Mouse (Mus musculus) heart, embryonic 10.5 days (tissue): ENCODE data around the gene Scel. TPM values are rescaled to one million over a fixed set of nuclear protein-coding genes. Genes with fewer than 3 reads are reported as not detected.

Source experiments
- DNase-seq: peaks from one replicate; pipeline ENCODE4 v3.0.0-alpha.2; 2017; ENCODE audit warnings: low spot score
- H3K27ac ChIP-seq: fragments of 300-500 bp; sonication (generic); 2 replicates; pipeline ENCODE4 v1.5.1; 2016; ENCODE audit warnings: mild to moderate bottlenecking
- H3K27me3 ChIP-seq: fragments of 300-500 bp; sonication (generic); 2 replicates; pipeline ENCODE4 v1.6.1; 2016; ENCODE audit warnings: mild to moderate bottlenecking; ENCODE audit not compliant: poor library complexity, insufficient read depth, severe bottlenecking
- H3K36me3 ChIP-seq: fragments of 300-500 bp; sonication (generic); 2 replicates; pipeline ENCODE4 v1.6.1; 2016; ENCODE audit warnings: mild to moderate bottlenecking, moderate library complexity
- H3K4me1 ChIP-seq: fragments of 300-500 bp; sonication (generic); 2 replicates; pipeline ENCODE4 v1.6.1; 2016; ENCODE audit warnings: mild to moderate bottlenecking
- H3K4me3 ChIP-seq: fragments of 300-500 bp; sonication (generic); 2 replicates; pipeline ENCODE4 v1.5.1; 2016; ENCODE audit warnings: mild to moderate bottlenecking, moderate library complexity
- H3K9me3 ChIP-seq: fragments of 300-500 bp; sonication (generic); 2 replicates; pipeline ENCODE4 v1.6.1; 2016; ENCODE audit warnings: mild to moderate bottlenecking, moderate library complexity
- WGBS: fragments of 180-500 bp; shearing (Covaris S2); methylation state at CpG from one replicate; pipeline ENCODE4 v1.1.7; 2016; 5-methylcytosine and 5-hydroxymethylcytosine counted together
- polyA plus RNA-seq: library from polyadenylated mRNA; unstranded; fragments of >200 nt; fragmentation: Nextera tagmentation; extraction: Ambion mirVana; gene quantifications from 2 replicates; pipeline ENCODE4 v1.2.1, GENCODE M21; 2016

Gene Scel
- polyA plus RNA-seq, 1 experiment from 2014 or later, result 0.89 TPM

- Histone ChIP-seq H3K36me3 (no peaks in the 10 kb centered on the region), H3K4me3 (no peak overlapping the region), H3K4me1 (no peaks in the 10 kb centered on the region), H3K9me3 (no peaks in the 10 kb centered on the region), H3K27ac (no peak overlapping the region), H3K27me3 (no peaks in the 10 kb centered on the region)
- DNase-seq, result no peak
- WGBS, result 84% methylated on average over 8 of the region's 8 CpGs
These were observed 27.5 kb upstream of the Scel start for GRCm38 (mm10) chr14:103485671-103486070.

DNA sequence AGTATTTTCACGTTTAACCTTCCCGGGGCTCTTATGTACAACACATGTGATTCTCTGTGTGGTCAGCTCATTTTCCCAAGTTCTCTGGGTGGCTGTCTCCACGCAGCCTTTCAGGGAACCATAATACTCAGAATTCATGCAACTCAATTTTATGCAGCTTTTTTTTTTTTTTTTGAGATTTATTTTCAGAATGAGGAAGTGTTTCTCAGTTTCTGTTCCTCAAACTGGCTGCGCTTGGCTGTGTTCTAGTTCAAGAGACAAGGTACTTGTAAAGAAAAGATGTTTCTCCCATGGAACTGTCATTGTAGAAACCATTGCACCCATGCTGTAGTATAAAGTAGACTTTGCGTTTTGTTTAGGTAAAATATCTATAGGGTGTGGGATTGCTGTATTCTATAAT is 26.2 kb upstream of the Scel start:
- Histone ChIP-seq H3K9me3 (0 out of 2 replicates have a peak, but pooled peaks cover 2% of the 10 kb centered on the region), H3K4me1 (no peaks in the 10 kb centered on the region), H3K4me3 (no peak overlapping the region), H3K27ac (no peak overlapping the region), H3K36me3 (no peaks in the 10 kb centered on the region), H3K27me3 (no peaks in the 10 kb centered on the region)
- no peak for DNase-seq
- WGBS, result 87% methylated on average over 5 of the region's 5 CpGs

DNA sequence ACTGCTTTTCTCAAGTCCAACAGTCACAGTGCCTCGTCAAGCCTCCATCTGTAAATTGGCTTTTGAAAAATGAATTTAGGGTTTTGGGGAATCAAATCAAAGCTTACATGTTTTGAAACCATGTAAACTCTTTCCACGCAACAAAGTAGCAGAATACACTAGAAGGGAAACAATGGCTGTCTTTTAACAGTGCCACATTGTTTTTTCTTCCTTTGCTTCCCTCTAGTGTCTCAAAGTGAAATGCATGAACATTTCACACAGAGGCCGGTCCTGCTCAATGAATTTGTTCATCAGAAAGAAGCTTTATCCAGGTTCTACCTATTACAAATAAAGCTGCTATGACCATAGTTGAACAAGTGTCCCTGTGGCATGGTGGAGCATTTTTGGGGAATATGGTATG is 24.5 kb upstream of the Scel start:
- Histone ChIP-seq H3K4me1 (no peaks in the 10 kb centered on the region), H3K36me3 (no peaks in the 10 kb centered on the region), H3K4me3 (no peak overlapping the region), H3K27me3 (no peaks in the 10 kb centered on the region), H3K9me3 (0 out of 2 replicates have a peak, but pooled peaks cover 4% of the 10 kb centered on the region), H3K27ac (no peak overlapping the region)
- 74% methylated on average over 3 of the region's 3 CpGs for WGBS
- DNase-seq, result no peak

DNA sequence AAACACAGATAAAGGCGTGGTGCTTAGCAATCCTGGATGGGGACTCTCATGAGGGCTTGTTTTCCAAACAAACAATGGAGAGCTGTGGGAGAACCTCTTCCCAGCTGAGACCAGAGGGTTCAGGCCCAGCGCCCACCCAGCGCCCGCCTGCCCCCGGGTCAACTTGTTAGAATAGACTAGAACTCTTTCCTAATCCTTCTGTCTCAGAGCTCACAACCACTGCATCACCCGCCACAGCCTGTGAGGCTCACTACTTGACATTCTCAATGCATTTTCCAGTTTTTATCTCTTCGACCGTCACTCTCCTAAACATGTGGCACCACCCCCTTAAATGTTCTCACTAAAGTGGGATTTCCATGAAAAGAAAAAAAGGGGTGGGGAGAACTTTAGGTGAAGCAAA is 14.9 kb upstream of the Scel start:
- 68% methylated on average over 8 of the region's 8 CpGs for WGBS
- Histone ChIP-seq H3K4me3 (no peak overlapping the region), H3K9me3 (no peaks in the 10 kb centered on the region), H3K4me1 (no peaks in the 10 kb centered on the region), H3K36me3 (no peaks in the 10 kb centered on the region), H3K27ac (no peak overlapping the region), H3K27me3 (no peaks in the 10 kb centered on the region)
- no peak for DNase-seq

DNA sequence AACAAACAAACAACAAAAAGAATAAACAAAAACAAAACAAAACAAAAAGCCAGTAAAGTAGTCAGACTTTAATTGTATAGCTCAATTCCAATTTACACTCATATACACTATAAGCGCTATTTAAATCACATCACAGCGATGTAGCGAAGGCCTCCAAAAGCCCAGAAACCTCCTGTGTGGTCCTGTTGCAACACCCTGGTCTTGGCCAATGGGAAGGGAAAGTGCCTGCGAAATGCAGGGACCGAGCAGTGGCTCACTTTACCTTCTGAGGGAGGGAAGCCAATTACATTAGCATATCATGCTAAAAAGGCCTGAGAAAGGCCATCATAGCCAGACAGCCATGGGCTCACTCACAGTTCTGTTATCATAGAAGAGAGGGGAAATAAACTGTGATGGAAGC is 14.5 kb upstream of the Scel start:
- WGBS, result 76% methylated on average over 5 of the region's 5 CpGs
- no peaks in the 10 kb centered on the region for H3K9me3 ChIP-seq
- DNase-seq, result no peak
- H3K4me3 ChIP-seq, result no peak overlapping the region
- no peaks in the 10 kb centered on the region for H3K4me1 ChIP-seq
- H3K36me3 ChIP-seq, result no peaks in the 10 kb centered on the region
- H3K27ac ChIP-seq, result no peak overlapping the region
- no peaks in the 10 kb centered on the region for H3K27me3 ChIP-seq

- 50% methylated on average over 1 of the region's 1 CpGs for whole genome bisulfite sequencing
- no peak for DNase-seq
- Histone ChIP-seq H3K9me3 (no peaks in the 10 kb centered on the region), H3K4me3 (no peak overlapping the region), H3K4me1 (no peaks in the 10 kb centered on the region), H3K36me3 (no peaks in the 10 kb centered on the region), H3K27me3 (no peaks in the 10 kb centered on the region), H3K27ac (no peak overlapping the region)
These were observed 14.1 kb upstream of the Scel start for GRCm38 (mm10) chr14:103499060-103499459.

DNA sequence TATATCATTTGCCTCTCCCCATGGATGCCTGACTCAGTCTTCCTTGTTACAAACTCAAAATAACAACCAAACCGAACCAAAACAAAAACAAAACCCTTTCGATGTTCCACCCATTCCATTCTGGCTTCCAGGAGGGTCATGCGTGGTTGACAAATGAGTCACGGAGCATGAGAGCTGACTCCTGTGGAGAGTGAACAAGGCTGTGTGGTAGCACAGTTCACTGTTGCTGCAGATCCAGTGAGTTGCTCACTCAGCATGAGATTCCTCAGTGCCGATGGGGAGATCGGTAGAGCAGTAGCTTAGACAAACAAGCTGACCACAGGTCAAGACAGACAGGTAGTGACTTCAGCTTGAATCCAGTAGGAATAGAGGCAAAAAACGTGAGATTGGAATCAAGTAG is 12.8 kb upstream of the Scel start:
- DNase-seq, result no peak

DNA sequence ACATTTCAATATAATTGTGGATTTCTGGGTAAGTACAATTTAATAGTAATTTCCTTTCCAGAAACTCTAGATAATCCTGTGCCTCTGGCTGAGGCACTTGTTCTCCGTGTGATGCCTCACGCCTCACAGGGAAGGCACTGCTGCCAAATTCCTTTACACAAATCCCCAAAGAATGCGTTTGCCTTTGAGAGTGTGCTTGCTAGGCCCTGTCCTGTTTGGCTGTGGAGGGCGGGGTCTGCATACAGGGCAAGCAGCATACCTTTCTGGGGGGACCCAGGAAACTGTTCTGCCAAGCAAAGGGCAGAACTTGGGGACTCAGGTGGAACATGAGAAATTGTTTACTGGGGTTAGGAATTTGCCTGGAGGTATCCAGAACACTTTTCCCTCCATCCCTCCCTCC is 12.2 kb upstream of the Scel start:
- 13% methylated on average over 4 of the region's 4 CpGs for WGBS
- H3K36me3 ChIP-seq, result no peaks in the 10 kb centered on the region
- no peaks in the 10 kb centered on the region for H3K4me1 ChIP-seq
- no peaks in the 10 kb centered on the region for H3K27me3 ChIP-seq
- DNase-seq, result no peak
- no peak overlapping the region for H3K27ac ChIP-seq
- no peak overlapping the region for H3K4me3 ChIP-seq
- H3K9me3 ChIP-seq, result no peaks in the 10 kb centered on the region

More for the DNA sequence above, 12.8 kb upstream of the Scel start:
- WGBS, result 48% methylated on average over 7 of the region's 7 CpGs
- Histone ChIP-seq H3K27me3 (no peaks in the 10 kb centered on the region), H3K27ac (no peak overlapping the region), H3K4me3 (no peak overlapping the region), H3K36me3 (no peaks in the 10 kb centered on the region), H3K9me3 (no peaks in the 10 kb centered on the region), H3K4me1 (no peaks in the 10 kb centered on the region)

DNA sequence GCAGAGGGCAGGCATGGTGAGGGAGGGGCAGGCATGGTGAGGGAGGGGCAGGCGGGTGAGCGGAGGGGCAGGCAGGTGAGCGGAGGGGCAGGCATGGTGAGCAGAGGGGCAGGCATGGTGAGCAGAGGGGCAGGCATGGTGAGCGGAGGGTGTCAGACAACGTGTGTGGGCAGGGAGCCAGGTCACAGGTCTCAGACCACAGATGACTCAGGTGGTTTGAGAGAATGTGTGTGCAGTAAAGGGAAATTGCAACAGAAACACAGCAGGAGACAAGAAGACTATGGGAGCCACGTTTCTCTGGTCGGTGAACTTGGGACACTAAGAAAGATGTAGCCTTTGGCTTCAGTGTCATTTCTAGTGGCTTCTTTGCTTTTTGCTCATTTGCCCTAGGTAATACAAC is 8.6 kb upstream of the Scel start:
- Histone ChIP-seq H3K27ac (no peak overlapping the region), H3K9me3 (no peaks in the 10 kb centered on the region), H3K4me3 (no peak overlapping the region), H3K4me1 (no peaks in the 10 kb centered on the region), H3K27me3 (no peaks in the 10 kb centered on the region), H3K36me3 (no peaks in the 10 kb centered on the region)
- DNase-seq, result no peak
- WGBS, result 73% methylated on average over 7 of the region's 7 CpGs

GRCm38 (mm10) chr14:103509544-103509943 is 3.6 kb upstream of the Scel start:
- no peak for DNase-seq
- H3K27ac ChIP-seq, result no peak overlapping the region
- no peaks in the 10 kb centered on the region for H3K36me3 ChIP-seq
- no peaks in the 10 kb centered on the region for H3K27me3 ChIP-seq
- no peaks in the 10 kb centered on the region for H3K9me3 ChIP-seq
- 91% methylated on average over 8 of the region's 8 CpGs for WGBS
- no peak overlapping the region for H3K4me3 ChIP-seq
- H3K4me1 ChIP-seq, result peaks cover 2% of the 10 kb centered on the region; the same call in 1 of the 2 replicates

- H3K27me3 ChIP-seq, result no peaks in the 10 kb centered on the region
- no peak overlapping the region for H3K27ac ChIP-seq
- H3K36me3 ChIP-seq, result no peaks in the 10 kb centered on the region
- peak overlapping the region; percentile 31; the same call in 1 of the 2 replicates for H3K4me3 ChIP-seq
- DNase-seq, result no peak
- 68% methylated on average over 7 of the region's 7 CpGs for whole genome bisulfite sequencing
- no peaks in the 10 kb centered on the region for H3K9me3 ChIP-seq
- H3K4me1 ChIP-seq, result peaks cover 2% of the 10 kb centered on the region; the same call in 1 of the 2 replicates
These were observed 300 bp downstream of the Scel start for GRCm38 (mm10) chr14:103513473-103513811.

DNA sequence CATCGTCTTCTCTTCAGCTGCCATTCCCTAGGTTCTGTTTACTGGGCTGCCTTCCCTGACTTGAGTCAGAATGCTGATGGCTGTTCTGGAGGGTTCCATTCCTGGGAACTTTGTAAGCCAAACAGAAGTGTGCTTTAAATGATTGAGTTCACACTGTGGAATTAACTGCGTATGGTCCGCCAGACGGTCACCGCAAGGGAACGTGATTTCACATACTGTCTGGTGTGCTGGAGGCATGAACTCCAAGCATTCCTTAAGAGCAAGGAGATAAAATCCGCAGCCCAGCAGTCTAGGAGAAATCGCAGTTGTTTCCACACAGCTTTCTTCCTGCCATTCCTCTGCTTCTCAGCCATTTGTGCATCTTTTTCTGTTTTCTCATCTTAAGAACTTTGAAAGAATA is 2.3 kb downstream of the Scel start:
- H3K27ac ChIP-seq, result no peak overlapping the region
- H3K4me1 ChIP-seq, result peaks cover 2% of the 10 kb centered on the region; the same call in 1 of the 2 replicates
- H3K4me3 ChIP-seq, result no peak overlapping the region
- 72% methylated on average over 8 of the region's 8 CpGs for WGBS
- no peaks in the 10 kb centered on the region for H3K27me3 ChIP-seq
- no peak for DNase-seq
- H3K36me3 ChIP-seq, result no peaks in the 10 kb centered on the region
- no peaks in the 10 kb centered on the region for H3K9me3 ChIP-seq

GRCm38 (mm10) chr14:103526286-103526685 is 13.1 kb downstream of the Scel start:
- Histone ChIP-seq H3K27ac (no peak overlapping the region), H3K4me3 (no peak overlapping the region), H3K9me3 (no peaks in the 10 kb centered on the region; the same call in 1 of the 2 replicates), H3K27me3 (no peaks in the 10 kb centered on the region), H3K36me3 (no peaks in the 10 kb centered on the region), H3K4me1 (no peaks in the 10 kb centered on the region)
- WGBS, result 81% methylated on average over 1 of the region's 1 CpGs
- no peak for DNase-seq

DNA sequence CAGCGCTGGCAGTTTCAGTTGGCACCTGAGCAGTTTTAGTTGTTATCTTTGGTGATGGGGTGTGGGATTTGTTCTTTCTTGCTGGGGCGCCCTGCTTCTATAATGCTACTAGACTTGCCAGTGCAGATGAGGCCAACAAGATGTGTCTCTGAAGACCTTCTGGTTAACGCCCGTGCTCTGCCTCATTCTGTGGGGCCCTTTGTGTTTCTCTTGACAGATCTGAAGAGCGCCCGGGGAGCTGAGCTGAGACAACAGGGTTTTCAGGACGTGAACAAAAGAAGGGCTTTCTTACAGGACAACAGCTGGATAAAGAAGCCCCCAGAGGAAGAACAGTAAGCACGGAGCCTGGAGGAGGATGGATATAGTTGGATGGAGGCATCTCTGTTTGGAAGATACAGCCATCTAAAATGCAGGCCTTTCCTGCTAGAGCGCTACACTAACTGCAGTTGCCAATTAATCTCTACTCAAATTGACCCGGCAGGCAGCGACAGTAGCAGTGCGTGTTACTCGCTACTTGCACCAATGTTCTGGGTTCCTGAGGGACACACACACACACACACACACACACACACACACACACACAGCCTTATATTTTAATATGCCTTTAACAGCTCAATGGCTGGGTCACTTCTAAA is 16.7 kb downstream of the Scel start:
- WGBS, result 75% methylated on average over 13 of the region's 13 CpGs
- Histone ChIP-seq H3K4me3 (no peak overlapping the region), H3K4me1 (no peaks in the 10 kb centered on the region), H3K27me3 (no peaks in the 10 kb centered on the region), H3K27ac (no peak overlapping the region), H3K36me3 (no peaks in the 10 kb centered on the region), H3K9me3 (no peaks in the 10 kb centered on the region; the same call in 1 of the 2 replicates)
- DNase-seq, result no peak
